Mouse (Mus musculus): Measurements from ENCODE around the gene Ghdc. TPM values are rescaled to one million over a fixed set of nuclear protein-coding genes. Genes with fewer than 3 reads are reported as not detected.

Ghdc gene
- polyA plus RNA-seq, 1 experiment, result 10.0 TPM

GRCm38 (mm10) chr11:100816342-100816741, 45.6 kb upstream of the Ghdc start:
- Histone ChIP-seq H3K4me3 (ENCODE audit: low read depth, low read length) (no peak overlapping the region), H3K4me1 (ENCODE audit: control insufficient read depth, insufficient read depth, insufficient read length, low read length) (peaks cover 3% of the 10 kb centered on the region; the same call in 1 of the 2 replicates), H3K36me3 (ENCODE audit: control insufficient read depth, insufficient read depth, low read length) (no peaks in the 10 kb centered on the region), H3K27me3 (ENCODE audit: control insufficient read depth, insufficient read depth, low read length) (no peaks in the 10 kb centered on the region), H3K27ac (ENCODE audit: insufficient read depth, low read depth, low read length) (no peak overlapping the region)
- TF ChIP-seq POLR2A (IDR thresholded peaks at IDR 0.05; ENCODE audit: low read depth, low read length), result no peak
- TF ChIP-seq CTCF (IDR thresholded peaks at IDR 0.05; ENCODE audit: extremely low read depth, insufficient read length, insufficient replicate concordance, low read depth, low read length), result no peak
- 72% methylated on average over 3 of the region's 3 CpGs for WGBS

GRCm38 (mm10) chr11:100814498-100814897, 43.7 kb upstream of the Ghdc start:
- H3K27me3 ChIP-seq (ENCODE audit: control insufficient read depth, insufficient read depth, low read length), result no peaks in the 10 kb centered on the region
- H3K4me3 ChIP-seq (ENCODE audit: low read depth, low read length), result peak overlapping the region; percentile 21; the same call in 1 of the 2 replicates
- no peak for TF ChIP-seq CTCF (IDR thresholded peaks at IDR 0.05; ENCODE audit: extremely low read depth, insufficient read length, insufficient replicate concordance, low read depth, low read length)
- TF ChIP-seq POLR2A (IDR thresholded peaks at IDR 0.05; ENCODE audit: low read depth, low read length), result no peak
- no peaks in the 10 kb centered on the region for H3K36me3 ChIP-seq (ENCODE audit: control insufficient read depth, insufficient read depth, low read length)
- 15% methylated on average over 13 of the region's 13 CpGs for WGBS
- H3K27ac ChIP-seq (ENCODE audit: insufficient read depth, low read depth, low read length), result peak overlapping the region; percentile 44; the same call in 1 of the 2 replicates
- H3K4me1 ChIP-seq (ENCODE audit: control insufficient read depth, insufficient read depth, insufficient read length, low read length), result peaks cover 3% of the 10 kb centered on the region; the same call in 1 of the 2 replicates

GRCm38 (mm10) chr11:100811132-100811531, 40.4 kb upstream of the Ghdc start:
- TF ChIP-seq POLR2A (IDR thresholded peaks at IDR 0.05; ENCODE audit: low read depth, low read length) (no peak), CTCF (IDR thresholded peaks at IDR 0.05; ENCODE audit: extremely low read depth, insufficient read length, insufficient replicate concordance, low read depth, low read length) (no peak)
- Histone ChIP-seq H3K27ac (ENCODE audit: insufficient read depth, low read depth, low read length) (no peak overlapping the region), H3K27me3 (ENCODE audit: control insufficient read depth, insufficient read depth, low read length) (no peaks in the 10 kb centered on the region), H3K4me3 (ENCODE audit: low read depth, low read length) (no peak overlapping the region), H3K36me3 (ENCODE audit: control insufficient read depth, insufficient read depth, low read length) (0 out of 2 replicates have a peak, but pooled peaks cover 1% of the 10 kb centered on the region), H3K4me1 (ENCODE audit: control insufficient read depth, insufficient read depth, insufficient read length, low read length) (peaks cover 2% of the 10 kb centered on the region; the same call in 1 of the 2 replicates)
- 88% methylated on average over 2 of the region's 2 CpGs for WGBS

GRCm38 (mm10) chr11:100810516-100810915, 39.8 kb upstream of the Ghdc start:
- no peak overlapping the region for H3K27ac ChIP-seq (ENCODE audit: insufficient read depth, low read depth, low read length)
- TF ChIP-seq POLR2A (IDR thresholded peaks at IDR 0.05; ENCODE audit: low read depth, low read length) (no peak), CTCF (IDR thresholded peaks at IDR 0.05; ENCODE audit: extremely low read depth, insufficient read length, insufficient replicate concordance, low read depth, low read length) (no peak)
- H3K4me3 ChIP-seq (ENCODE audit: low read depth, low read length), result no peak overlapping the region
- WGBS, result 87% methylated on average over 9 of the region's 9 CpGs
- H3K4me1 ChIP-seq (ENCODE audit: control insufficient read depth, insufficient read depth, insufficient read length, low read length), result peaks cover 2% of the 10 kb centered on the region
- H3K27me3 ChIP-seq (ENCODE audit: control insufficient read depth, insufficient read depth, low read length), result no peaks in the 10 kb centered on the region
- H3K36me3 ChIP-seq (ENCODE audit: control insufficient read depth, insufficient read depth, low read length), result 0 out of 2 replicates have a peak, but pooled peaks cover 1% of the 10 kb centered on the region

- Histone ChIP-seq H3K27me3 (ENCODE audit: control insufficient read depth, insufficient read depth, low read length) (no peaks in the 10 kb centered on the region), H3K4me1 (ENCODE audit: control insufficient read depth, insufficient read depth, insufficient read length, low read length) (no peaks in the 10 kb centered on the region; the same call in 1 of the 2 replicates), H3K4me3 (ENCODE audit: low read depth, low read length) (no peak overlapping the region), H3K27ac (ENCODE audit: insufficient read depth, low read depth, low read length) (no peak overlapping the region), H3K36me3 (ENCODE audit: control insufficient read depth, insufficient read depth, low read length) (peaks cover 23% of the 10 kb centered on the region)
- 79% methylated on average over 20 of the region's 20 CpGs for WGBS
- TF ChIP-seq POLR2A (IDR thresholded peaks at IDR 0.05; ENCODE audit: low read depth, low read length) (no peak), CTCF (IDR thresholded peaks at IDR 0.05; ENCODE audit: extremely low read depth, insufficient read length, insufficient replicate concordance, low read depth, low read length) (no peak)
These were observed 35.9 kb upstream of the Ghdc start for GRCm38 (mm10) chr11:100806380-100807305.

GRCm38 (mm10) chr11:100805535-100805934, 34.8 kb upstream of the Ghdc start:
- Histone ChIP-seq H3K27ac (ENCODE audit: insufficient read depth, low read depth, low read length) (no peak overlapping the region), H3K27me3 (ENCODE audit: control insufficient read depth, insufficient read depth, low read length) (no peaks in the 10 kb centered on the region), H3K4me1 (ENCODE audit: control insufficient read depth, insufficient read depth, insufficient read length, low read length) (no peaks in the 10 kb centered on the region; the same call in 1 of the 2 replicates), H3K36me3 (ENCODE audit: control insufficient read depth, insufficient read depth, low read length) (peaks cover 33% of the 10 kb centered on the region), H3K4me3 (ENCODE audit: low read depth, low read length) (no peak overlapping the region)
- TF ChIP-seq CTCF (IDR thresholded peaks at IDR 0.05; ENCODE audit: extremely low read depth, insufficient read length, insufficient replicate concordance, low read depth, low read length) (no peak), POLR2A (IDR thresholded peaks at IDR 0.05; ENCODE audit: low read depth, low read length) (no peak)
- 79% methylated on average over 7 of the region's 7 CpGs for WGBS

GRCm38 (mm10) chr11:100804409-100804808, 33.7 kb upstream of the Ghdc start:
- H3K4me3 ChIP-seq (ENCODE audit: low read depth, low read length), result no peak overlapping the region
- H3K27ac ChIP-seq (ENCODE audit: insufficient read depth, low read depth, low read length), result no peak overlapping the region
- TF ChIP-seq POLR2A (IDR thresholded peaks at IDR 0.05; ENCODE audit: low read depth, low read length) (no peak), CTCF (IDR thresholded peaks at IDR 0.05; ENCODE audit: extremely low read depth, insufficient read length, insufficient replicate concordance, low read depth, low read length) (no peak)
- 86% methylated on average over 10 of the region's 10 CpGs for WGBS
- peaks cover 38% of the 10 kb centered on the region for H3K36me3 ChIP-seq (ENCODE audit: control insufficient read depth, insufficient read depth, low read length)
- no peaks in the 10 kb centered on the region for H3K27me3 ChIP-seq (ENCODE audit: control insufficient read depth, insufficient read depth, low read length)
- no peaks in the 10 kb centered on the region; the same call in 1 of the 2 replicates for H3K4me1 ChIP-seq (ENCODE audit: control insufficient read depth, insufficient read depth, insufficient read length, low read length)

Data from small intestine, adult 2 months (tissue).